Mouse (Mus musculus) midbrain, embryonic 10.5 days (tissue): Measurements from ENCODE around the gene Gm21209. TPM values are rescaled to one million over a fixed set of nuclear protein-coding genes. Genes with fewer than 3 reads are reported as not detected.
"Not testable (repeated sequence)": the region's sequence is repeated elsewhere in the genome, so short reads cannot be mapped to it uniquely, and the experiment has no call there.

Experiments
- DNase-seq: peaks from one replicate; pipeline ENCODE4 v3.0.0-alpha.2; 2017; ENCODE audit warnings: low spot score
- H3K27ac ChIP-seq: fragments of 300-500 bp; sonication (generic); replicated peaks from 2 replicates; pipeline ENCODE4 v1.5.1; 2016; ENCODE audit warnings: mild to moderate bottlenecking
- H3K27me3 ChIP-seq: fragments of 300-500 bp; sonication (generic); 2 replicates; pipeline ENCODE4 v1.6.1; 2016; ENCODE audit warnings: low read depth, mild to moderate bottlenecking; ENCODE audit not compliant: poor library complexity, severe bottlenecking
- H3K36me3 ChIP-seq: fragments of 300-500 bp; sonication (generic); 2 replicates; pipeline ENCODE4 v1.6.1; 2016; ENCODE audit warnings: mild to moderate bottlenecking, moderate library complexity
- H3K4me1 ChIP-seq: fragments of 300-500 bp; sonication (generic); 2 replicates; pipeline ENCODE4 v1.6.1; 2016
- H3K4me3 ChIP-seq: fragments of 300-500 bp; sonication (generic); 2 replicates; pipeline ENCODE4 v1.5.1; 2016; ENCODE audit warnings: mild to moderate bottlenecking, moderate library complexity
- H3K9me3 ChIP-seq: fragments of 300-500 bp; sonication (generic); replicated peaks from 2 replicates; pipeline ENCODE4 v1.6.1; 2016; ENCODE audit warnings: mild to moderate bottlenecking
- WGBS: fragments of 180-500 bp; shearing (Covaris S2); methylation state at CpG from one replicate; pipeline ENCODE4 v1.1.7; 2016; 5-methylcytosine and 5-hydroxymethylcytosine counted together
- polyA plus RNA-seq: library from polyadenylated mRNA; unstranded; fragments of >200 nt; fragmentation: Nextera tagmentation; extraction: Ambion mirVana; gene quantifications from 2 replicates; pipeline ENCODE4 v1.2.1, GENCODE M21; 2016

Gene Gm21209
- not detected in 2 replicates for polyA plus RNA-seq

DNA sequence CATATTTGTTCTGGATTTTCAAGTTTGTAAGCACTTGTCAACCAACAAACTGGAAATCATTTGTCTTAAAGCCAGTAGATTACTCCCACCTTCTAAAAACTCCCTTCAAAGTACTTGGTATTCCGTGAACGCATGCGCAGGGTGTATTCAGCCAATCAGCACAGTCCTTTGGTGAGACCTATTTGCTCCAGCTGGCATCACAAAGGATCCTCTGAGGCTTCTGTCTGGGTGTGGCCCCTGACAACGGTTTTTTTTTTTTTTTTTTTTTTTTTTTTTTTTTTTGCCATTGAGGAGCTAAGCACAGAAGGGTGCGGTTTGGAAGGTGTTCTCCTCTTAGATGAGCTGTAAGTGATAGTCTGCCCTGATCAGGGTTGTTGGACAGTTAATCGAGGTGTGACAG, at the start of gene Gm21209:
TSS of gene Gm21209 (plus strand) at position 301 of the 400 bp plus-strand sequence.
- H3K27ac ChIP-seq, H3K27me3 ChIP-seq, H3K9me3 ChIP-seq, H3K36me3 ChIP-seq, H3K4me1 ChIP-seq, DNase-seq, H3K4me3 ChIP-seq: not testable (repeated sequence)
- WGBS: no CpG with 5 or more reads among the region's 6 CpGs
